Mouse (Mus musculus) lung, embryonic 14.5 days (tissue): Measurements from ENCODE around the gene Foxc2. TPM values are rescaled to one million over a fixed set of nuclear protein-coding genes. Genes with fewer than 3 reads are reported as not detected.
A peak's percentile ranks its signal among the peaks of the same experiment; 100 is the strongest.

Source experiments
- ATAC-seq: fragments of 200-750 bp; cut with Nextera tagmentation; 2 replicates; pipeline ENCODE4 v1.8.0; 2017; ENCODE audit warnings: mild to moderate bottlenecking, moderate TSS enrichment, moderate library complexity; ENCODE audit not compliant: insufficient read depth
- DNase-seq: peaks from one replicate; pipeline ENCODE4 v3.0.0-alpha.2; 2015
- H3K27ac ChIP-seq: fragments of 300-500 bp; sonication (generic); 2 replicates; pipeline ENCODE4 v1.5.1; 2014; ENCODE audit warnings: low read depth, mild to moderate bottlenecking, moderate library complexity
- H3K27me3 ChIP-seq: fragments of 300-500 bp; sonication (generic); 2 replicates; pipeline ENCODE4 v1.6.1; 2014; ENCODE audit warnings: low read length, control low read depth; ENCODE audit not compliant: insufficient read depth
- H3K36me3 ChIP-seq: fragments of 300-500 bp; sonication (generic); 2 replicates; pipeline ENCODE4 v1.6.1; 2014; ENCODE audit warnings: control low read depth; ENCODE audit not compliant: insufficient read depth
- H3K4me1 ChIP-seq: fragments of 300-500 bp; sonication (generic); 2 replicates; pipeline ENCODE4 v1.6.1; 2014; ENCODE audit warnings: antibody characterized with exemption, control low read depth; ENCODE audit not compliant: insufficient read depth
- H3K4me2 ChIP-seq: fragments of 300-500 bp; sonication (generic); 2 replicates; pipeline ENCODE4 v1.6.1; 2014; ENCODE audit warnings: mild to moderate bottlenecking
- H3K4me3 ChIP-seq: fragments of 300-500 bp; sonication (generic); 2 replicates; pipeline ENCODE4 v1.5.1; 2014; ENCODE audit warnings: low read depth, low read length
- H3K9ac ChIP-seq: fragments of 300-500 bp; sonication (generic); 2 replicates; pipeline ENCODE4 v1.6.1; 2014
- H3K9me3 ChIP-seq: fragments of 300-500 bp; sonication (generic); 2 replicates; pipeline ENCODE4 v1.6.1; 2016; ENCODE audit warnings: low read depth, low read length, control low read depth
- CTCF ChIP-seq: IDR thresholded peaks from 2 replicates; pipeline ENCODE4 v1.5.1; 2016; ENCODE audit warnings: antibody characterized with exemption, low read depth
- WGBS: fragments of 180-500 bp; shearing (Covaris S2); extraction: QIAGEN DNeasy Blood & Tissue Kit; methylation state at CpG from one replicate; pipeline ENCODE4 v1.1.7; 2014; 5-methylcytosine and 5-hydroxymethylcytosine counted together
- polyA plus RNA-seq: library from polyadenylated mRNA; unstranded; fragments of >200 nt; fragmentation: Nextera tagmentation; extraction: Ambion mirVana; gene quantifications from 2 replicates; pipeline ENCODE4 v1.2.1, GENCODE M21; 2014

Gene Foxc2
- polyA plus RNA-seq, result 1.1 and 1.9 TPM in 2 replicates

DNA sequence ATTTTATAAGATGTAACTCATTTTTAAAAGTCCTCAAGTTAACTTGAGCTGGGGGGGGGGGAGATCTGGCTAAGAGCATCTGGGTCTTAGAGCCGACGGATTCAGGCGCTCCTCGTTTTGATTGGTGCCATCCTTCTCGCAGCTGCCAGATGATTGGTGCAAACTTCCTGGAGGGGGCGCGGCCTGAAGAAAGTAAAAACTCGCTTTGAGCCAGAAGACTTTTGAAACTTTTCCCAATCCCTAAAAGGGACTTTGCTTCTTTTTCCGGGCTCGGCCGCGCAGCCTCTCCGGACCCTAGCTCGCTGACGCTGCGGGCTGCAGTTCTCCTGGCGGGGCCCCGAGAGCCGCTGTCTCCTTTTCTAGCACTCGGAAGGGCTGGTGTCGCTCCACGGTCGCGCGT lies at the start of gene Foxc2:
Foxc2 (plus strand) TSS at position 224 of the 400 bp plus-strand sequence.
- H3K4me1 ChIP-seq, result no peaks in the 10 kb centered on the region; the same call in 1 of the 2 replicates
- H3K4me2 ChIP-seq, result peak within 1 kb of the TSS; percentile 97
- H3K27me3 ChIP-seq, result peaks cover 73% of the 10 kb centered on the region
- DNase-seq (peak; percentile 97), ATAC-seq (peak; percentile 64)
- no peaks in the 10 kb centered on the region for H3K36me3 ChIP-seq
- peak within 1 kb of the TSS; percentile 60 for H3K4me3 ChIP-seq
- under 1% methylated on average over 25 of the region's 25 CpGs for WGBS
- no peak for TF ChIP-seq CTCF
- no peaks in the 10 kb centered on the region; the same call in 1 of the 2 replicates for H3K9me3 ChIP-seq
- H3K9ac ChIP-seq, result peak within 1 kb of the TSS; percentile 60
- H3K27ac ChIP-seq, result peak within 1 kb of the TSS; percentile 83; the same call in 1 of the 2 replicates

DNA sequence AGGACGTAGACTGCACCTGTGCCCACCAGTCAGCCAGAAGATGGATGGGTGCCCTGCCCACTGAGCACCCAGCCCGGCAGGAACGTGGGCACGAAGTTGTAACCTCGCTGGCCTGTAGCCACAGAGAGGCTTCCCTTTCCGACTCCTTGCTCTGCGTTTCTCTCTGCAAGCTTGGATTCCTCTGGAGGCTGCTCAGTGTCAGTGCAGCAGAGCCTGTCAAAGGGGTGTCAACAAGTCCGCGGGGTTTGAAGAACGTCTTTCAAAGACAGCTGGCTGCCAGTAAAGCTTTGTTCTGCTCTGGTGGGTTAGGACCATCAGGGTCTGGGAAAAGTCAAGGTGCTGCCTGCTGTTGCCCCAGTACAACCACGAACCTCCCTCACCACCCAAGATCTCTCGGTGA lies 44.5 kb upstream of the Foxc2 start:
- Histone ChIP-seq H3K4me1 (peaks cover 3% of the 10 kb centered on the region; the same call in 1 of the 2 replicates), H3K9me3 (no peaks in the 10 kb centered on the region), H3K4me2 (no peak overlapping the region), H3K9ac (no peak overlapping the region), H3K27ac (no peak overlapping the region), H3K27me3 (peaks cover 51% of the 10 kb centered on the region), H3K36me3 (peaks cover 23% of the 10 kb centered on the region; the same call in 1 of the 2 replicates), H3K4me3 (no peak overlapping the region)
- 10% methylated on average over 12 of the region's 12 CpGs for WGBS
- no peak for ATAC-seq
- peak; percentile 64 for TF ChIP-seq CTCF
- peak; percentile 70 for DNase-seq

DNA sequence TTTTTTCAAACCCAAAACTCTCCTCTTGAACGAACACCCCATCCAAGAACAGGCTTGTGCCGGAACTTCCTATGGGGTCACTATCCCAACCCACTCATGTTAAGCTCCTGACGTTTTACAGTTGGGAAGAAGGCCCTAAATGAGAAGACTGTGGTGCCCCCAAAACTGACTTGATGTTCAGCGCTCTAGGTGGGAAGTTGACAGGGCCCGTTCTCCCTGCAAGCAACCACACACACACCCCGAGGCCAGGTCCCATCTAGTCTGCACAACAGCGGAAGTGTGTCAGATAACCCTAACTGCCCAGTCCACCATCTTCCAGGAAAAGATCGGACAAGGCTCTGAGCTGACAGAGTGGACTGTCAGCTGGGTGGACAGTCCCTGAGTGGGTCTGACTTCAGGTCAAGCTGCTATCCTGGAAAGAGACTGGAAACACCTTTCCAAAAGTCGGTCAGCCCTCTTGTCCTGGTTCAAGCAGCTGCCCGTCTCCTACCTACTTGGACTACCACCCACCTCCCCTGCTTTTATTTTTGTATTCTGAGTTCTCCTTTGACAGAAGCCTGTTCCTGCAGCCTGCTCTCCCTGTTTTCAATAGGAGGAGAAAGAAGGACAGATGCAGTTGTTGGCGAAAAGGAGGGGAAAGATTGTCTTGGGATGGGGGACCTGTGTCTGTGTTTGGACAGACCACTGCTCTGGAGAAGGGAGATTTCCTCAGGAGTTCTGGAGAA lies 43.4 kb upstream of the Foxc2 start:
- WGBS, result 37% methylated on average over 11 of the region's 11 CpGs
- Histone ChIP-seq H3K27me3 (peaks cover 55% of the 10 kb centered on the region), H3K27ac (peak overlapping the region; percentile 68; the same call in 1 of the 2 replicates)

DNA sequence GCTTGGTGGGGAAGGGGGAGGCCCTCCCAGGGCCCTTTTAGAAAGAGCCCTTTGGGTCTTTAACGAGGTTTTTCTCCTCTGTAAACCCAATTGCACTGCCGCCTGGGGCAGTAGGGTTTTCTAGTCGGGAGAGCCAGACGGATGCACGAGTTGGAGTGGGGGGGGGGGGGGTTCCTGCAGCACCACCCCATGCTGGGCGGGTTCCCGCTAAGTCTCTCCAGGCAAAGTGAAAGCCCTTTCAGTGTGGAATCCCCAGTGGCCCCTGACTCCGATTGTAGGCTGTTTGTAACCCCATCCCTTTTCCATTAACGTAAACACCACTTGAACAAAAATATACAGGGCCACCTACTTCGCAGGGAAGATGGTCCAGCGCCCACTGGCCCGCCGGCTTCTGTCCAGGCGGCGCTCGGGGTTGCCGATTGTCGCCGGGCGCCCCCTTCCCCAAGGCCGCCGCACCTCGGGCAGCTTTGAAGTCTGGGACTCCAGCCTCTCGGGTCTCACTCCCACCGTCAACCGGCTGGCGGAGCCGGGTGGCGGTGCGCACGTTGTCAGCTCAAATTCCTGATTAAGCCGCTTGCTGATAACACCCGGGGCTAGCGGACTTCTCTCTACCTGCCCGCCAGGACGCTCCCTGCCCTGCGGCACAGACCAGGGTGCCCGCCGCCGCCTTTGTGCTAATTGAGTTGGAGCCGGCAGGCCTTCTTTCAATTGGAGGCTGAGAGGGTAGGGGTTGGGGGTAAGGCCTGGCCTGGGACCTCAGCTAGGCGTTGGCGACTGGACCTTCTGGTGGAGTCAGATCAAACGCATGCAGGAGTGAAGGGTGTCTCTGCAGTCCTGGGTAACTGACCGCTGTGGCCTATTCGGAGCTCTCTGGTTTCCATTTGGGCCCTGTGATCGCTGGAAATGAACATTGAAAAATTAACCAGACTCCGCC lies 42.5 kb upstream of the Foxc2 start:
- Histone ChIP-seq H3K9me3 (no peaks in the 10 kb centered on the region), H3K27ac (peak overlapping the region; percentile 68; the same call in 1 of the 2 replicates), H3K9ac (peak overlapping the region; percentile 42)

More for the DNA sequence above, 43.4 kb upstream of the Foxc2 start:
- peak overlapping the region; percentile 29; the same call in 1 of the 2 replicates for H3K4me3 ChIP-seq
- H3K4me1 ChIP-seq, result peaks cover 3% of the 10 kb centered on the region; the same call in 1 of the 2 replicates
- ATAC-seq (no peak), DNase-seq (no peak)
- H3K36me3 ChIP-seq, result peaks cover 26% of the 10 kb centered on the region
- peak overlapping the region; percentile 42 for H3K9ac ChIP-seq
- H3K9me3 ChIP-seq, result no peaks in the 10 kb centered on the region
- H3K4me2 ChIP-seq, result peak overlapping the region; percentile 69
- no peak for TF ChIP-seq CTCF

DNA sequence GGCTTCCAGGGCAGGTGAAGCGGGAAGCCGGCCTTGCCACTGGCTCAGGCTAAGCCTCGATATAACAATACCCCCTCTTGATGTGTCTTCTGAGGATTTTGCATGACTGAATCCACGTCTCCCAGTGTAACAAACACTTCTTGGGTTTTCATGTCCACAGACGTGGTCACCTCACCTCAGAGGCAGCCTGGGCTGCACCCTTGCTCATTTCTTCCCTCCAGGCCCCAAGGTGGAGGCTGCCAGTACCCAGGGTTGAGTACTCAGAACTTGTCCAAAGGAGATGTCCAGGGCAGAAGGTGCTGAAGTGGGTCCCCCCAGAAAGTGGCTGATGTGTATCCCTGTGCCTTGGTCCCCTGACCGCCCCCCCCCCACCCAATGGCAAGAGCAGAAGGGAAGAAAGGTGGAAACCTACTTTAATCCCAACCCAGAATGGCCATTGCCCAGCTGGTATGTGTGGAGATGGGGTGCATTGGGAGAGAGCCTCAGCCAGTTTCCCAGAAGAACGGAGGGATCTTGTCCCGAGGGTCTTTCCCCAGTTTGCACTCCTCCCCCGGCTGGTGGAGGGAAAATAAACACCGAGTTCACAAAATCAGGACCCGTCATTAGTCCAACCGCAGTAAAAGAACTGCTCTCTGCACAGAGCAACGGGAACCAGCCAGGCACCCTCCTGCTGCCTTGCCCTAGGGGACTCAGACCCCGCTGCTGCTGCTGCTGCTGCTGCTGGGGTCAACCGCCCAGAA lies 41.7 kb upstream of the Foxc2 start:
- H3K4me3 ChIP-seq, result peak overlapping the region; percentile 29
- no peak for TF ChIP-seq CTCF
- H3K9me3 ChIP-seq, result no peaks in the 10 kb centered on the region
- H3K36me3 ChIP-seq, result peaks cover 28% of the 10 kb centered on the region
- ATAC-seq (no peak), DNase-seq (no peak)
- peaks cover 67% of the 10 kb centered on the region for H3K27me3 ChIP-seq
- 17% methylated on average over 15 of the region's 15 CpGs for WGBS
- H3K4me1 ChIP-seq, result peaks cover 3% of the 10 kb centered on the region; the same call in 1 of the 2 replicates
- H3K27ac ChIP-seq, result peak overlapping the region; percentile 68; the same call in 1 of the 2 replicates
- H3K9ac ChIP-seq, result peak overlapping the region; percentile 42
- peak overlapping the region; percentile 69 for H3K4me2 ChIP-seq

More for the DNA sequence above, 42.5 kb upstream of the Foxc2 start:
- WGBS, result 6% methylated on average over 48 of the region's 48 CpGs
- no peak for TF ChIP-seq CTCF
- H3K4me3 ChIP-seq, result peak overlapping the region; percentile 29
- peaks cover 3% of the 10 kb centered on the region; the same call in 1 of the 2 replicates for H3K4me1 ChIP-seq
- H3K27me3 ChIP-seq, result peaks cover 62% of the 10 kb centered on the region
- H3K36me3 ChIP-seq, result peaks cover 24% of the 10 kb centered on the region
- peak overlapping the region; percentile 69 for H3K4me2 ChIP-seq
- DNase-seq (peak; percentile 68), ATAC-seq (peak; percentile 32; the same call in 1 of the 2 replicates)

DNA sequence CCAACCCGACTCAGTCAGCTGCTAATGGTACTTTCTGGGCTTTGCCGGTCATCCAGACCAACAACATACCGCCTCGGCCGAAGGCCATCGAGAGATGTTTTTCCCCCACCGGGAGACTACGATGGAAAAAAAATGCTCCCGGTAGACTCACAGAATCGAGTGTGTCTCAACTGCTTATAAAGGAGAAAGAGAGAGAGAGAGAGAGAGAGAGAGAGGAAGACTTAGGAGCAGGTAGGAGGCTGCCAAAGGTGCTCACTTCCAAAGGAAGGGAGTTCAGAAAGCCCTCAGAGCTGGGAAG lies 41.2 kb upstream of the Foxc2 start:
- Histone ChIP-seq H3K4me2 (peak overlapping the region; percentile 69), H3K4me3 (peak overlapping the region; percentile 29; the same call in 1 of the 2 replicates), H3K9ac (peak overlapping the region; percentile 42), H3K27ac (peak overlapping the region; percentile 68), H3K36me3 (peaks cover 24% of the 10 kb centered on the region), H3K27me3 (peaks cover 70% of the 10 kb centered on the region), H3K9me3 (no peaks in the 10 kb centered on the region), H3K4me1 (peaks cover 3% of the 10 kb centered on the region; the same call in 1 of the 2 replicates)
- TF ChIP-seq CTCF, result no peak
- DNase-seq (no peak), ATAC-seq (no peak)
- WGBS, result 12% methylated on average over 10 of the region's 10 CpGs
